ENCODE assay signal across 22 mouse cellular contexts in the genomic region with DNA sequence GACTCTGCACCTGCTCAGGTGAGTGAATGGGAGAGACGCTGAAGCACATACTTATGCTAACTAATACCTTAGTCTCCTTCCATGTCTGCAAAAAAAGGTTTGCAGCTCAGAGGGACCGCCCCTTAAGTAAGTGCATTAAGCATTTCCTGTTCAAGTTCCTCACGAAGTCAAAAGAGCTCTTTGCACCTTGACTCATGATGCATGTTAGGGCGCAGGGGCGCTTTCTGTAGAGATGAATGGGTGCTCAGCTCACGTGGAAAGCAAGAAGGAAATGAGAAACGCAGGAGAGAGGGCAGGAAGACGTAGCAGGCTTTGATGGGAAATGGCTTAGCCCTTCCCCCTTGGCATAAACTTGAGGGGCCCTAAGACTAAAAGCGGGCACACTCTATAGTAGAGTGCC.
DNase-seq lines count a peak whose midpoint lies in the region; ATAC-seq lines count a peak whose summit lies in the region.
"Had no signal": no experiment of that assay in that cellular context is flagged by ENCODE, and none has a peak within 500 bp of the region (broad histone marks: within the 10 kb centered on the region; RNA-seq: fewer than 3 reads in every experiment).

No protein-coding gene starts in this region.

- H3K27ac ChIP-seq in heart, embryonic 11.5 days (ENCODE audit: low read depth, low read length): no peak overlapping the region
- H3K27ac ChIP-seq: embryonic facial prominence, embryonic 15.5 days; forebrain, embryonic 10.5 days; forebrain, embryonic 15.5 days; heart, adult 2 months; hindbrain, embryonic 10.5 days; hindbrain, embryonic 15.5 days had no signal

- H3K27me3 ChIP-seq in heart, embryonic 11.5 days (ENCODE audit: control insufficient read depth, insufficient read depth, low read length): no peaks in the 10 kb centered on the region
- H3K27me3 ChIP-seq: forebrain, embryonic 15.5 days; hindbrain, embryonic 15.5 days; Patski had no signal

- no peaks in the 10 kb centered on the region for H3K36me3 ChIP-seq in heart, embryonic 11.5 days (ENCODE audit: control insufficient read depth, insufficient read depth, low read length)
- H3K36me3 ChIP-seq: embryonic facial prominence, embryonic 15.5 days; forebrain, embryonic 10.5 days; forebrain, embryonic 15.5 days; heart, embryonic 12.5 days; hindbrain, embryonic 10.5 days; hindbrain, embryonic 15.5 days had no signal

- no peak for ATAC-seq in heart, embryonic 11.5 days (replicated peaks; ENCODE audit: insufficient number of reproducible peaks, low FRiP score, low TSS enrichment)
- ATAC-seq in CD4-positive, CD25-positive, alpha-beta regulatory T cell, adult 4 months: peak; percentile 62
- ATAC-seq in inflammation-experienced regulatory T-cells, adult 6 months: peak; percentile 65
- ATAC-seq: forebrain, embryonic 15.5 days; Patski had no signal

- H3K4me3 ChIP-seq in heart, embryonic 11.5 days (ENCODE audit: low read depth, low read length): no peak overlapping the region
- H3K4me3 ChIP-seq: embryonic facial prominence, embryonic 15.5 days; erythroblast, embryonic 14.5 days; forebrain, embryonic 10.5 days; forebrain, embryonic 15.5 days; heart, adult 2 months; heart, embryonic 12.5 days; hindbrain, embryonic 10.5 days; hindbrain, embryonic 15.5 days had no signal

- DNase-seq in heart, adult 11 months: peak; percentile 78
- DNase-seq in layer of hippocampus, postnatal 25 days (ENCODE audit: extremely low spot score in 1 of 2, low spot score in 1 of 2): no peak
- no peak for DNase-seq in left cerebral cortex, adult 18-20 months (ENCODE audit: low spot score in 2 of 2)
- DNase-seq in right cerebral cortex, postnatal 4 days: no peak
- DNase-seq: adrenal gland, adult 2 months; adrenal gland, postnatal 25 days; cerebellum, adult 2 months; cerebellum, postnatal 10 days; embryo, embryonic 11 days; gastrocnemius, postnatal 10 days; heart, adult 2 months had no signal

- no peak overlapping the region for H3K9ac ChIP-seq in heart, embryonic 11.5 days (ENCODE audit: low read depth, low read length)
- H3K9ac ChIP-seq: embryonic facial prominence, embryonic 15.5 days; forebrain, embryonic 15.5 days; heart, embryonic 12.5 days; hindbrain, embryonic 15.5 days had no signal

- H3K4me1 ChIP-seq in heart, embryonic 11.5 days (ENCODE audit: control insufficient read depth, insufficient read depth, low read length): no peaks in the 10 kb centered on the region
- H3K4me1 ChIP-seq: embryonic facial prominence, embryonic 15.5 days; forebrain, embryonic 10.5 days; hindbrain, embryonic 10.5 days had no signal

- no peak overlapping the region for H3K4me2 ChIP-seq in heart, embryonic 11.5 days
- H3K4me2 ChIP-seq: embryonic facial prominence, embryonic 15.5 days; forebrain, embryonic 15.5 days; heart, embryonic 12.5 days; hindbrain, embryonic 15.5 days had no signal

- no peaks in the 10 kb centered on the region for H3K9me3 ChIP-seq in heart, embryonic 11.5 days (replicated peaks; ENCODE audit: control insufficient read depth, low read length)
- H3K9me3 ChIP-seq: embryonic facial prominence, embryonic 15.5 days; forebrain, embryonic 10.5 days; forebrain, embryonic 15.5 days; heart, embryonic 12.5 days; hindbrain, embryonic 10.5 days; hindbrain, embryonic 15.5 days had no signal

- 67% methylated on average over 9 of the region's 9 CpGs for WGBS in heart, embryonic 11.5 days (ENCODE audit: insufficient replicate concordance)
